Mouse (Mus musculus): ENCODE measurements around the gene Scd3. TPM values are rescaled to one million over a fixed set of nuclear protein-coding genes. Genes with fewer than 3 reads are reported as not detected.

Scd3 gene
- polyA plus RNA-seq, 1 experiment = not detected

DNA sequence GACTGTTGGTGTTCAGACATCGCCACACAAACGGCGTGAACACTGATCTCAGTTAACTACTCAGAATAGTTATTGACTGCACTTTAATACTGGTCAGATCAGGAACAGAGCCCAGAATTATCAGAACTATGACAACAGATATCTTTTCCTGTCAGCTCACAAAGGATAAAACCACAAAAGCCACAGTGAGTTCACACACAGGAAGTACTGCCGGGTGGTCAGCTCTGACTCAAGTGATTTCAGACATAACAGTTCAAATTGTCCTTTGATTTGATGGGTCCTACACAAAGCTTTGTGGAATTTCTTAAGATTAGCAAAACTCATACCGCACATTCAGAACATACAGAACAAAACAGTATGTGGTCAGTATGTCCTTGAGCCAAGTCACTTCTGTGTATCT is 22.7 kb downstream of the Scd3 start:
- 86% methylated on average over 5 of the region's 5 CpGs for WGBS
- Histone ChIP-seq H3K4me3 (ENCODE audit: insufficient read depth, low read depth, low read length) (no peak overlapping the region), H3K4me1 (ENCODE audit: control insufficient read depth, insufficient read depth, low read length) (no peaks in the 10 kb centered on the region), H3K27ac (ENCODE audit: insufficient read depth, low read depth, low read length) (no peak overlapping the region)
- TF ChIP-seq POLR2A (IDR thresholded peaks at IDR 0.05; ENCODE audit: insufficient read depth, low read depth, low read length) (no peak), CTCF (IDR thresholded peaks at IDR 0.05; ENCODE audit: insufficient read depth, low read depth, low read length) (no peak)

DNA sequence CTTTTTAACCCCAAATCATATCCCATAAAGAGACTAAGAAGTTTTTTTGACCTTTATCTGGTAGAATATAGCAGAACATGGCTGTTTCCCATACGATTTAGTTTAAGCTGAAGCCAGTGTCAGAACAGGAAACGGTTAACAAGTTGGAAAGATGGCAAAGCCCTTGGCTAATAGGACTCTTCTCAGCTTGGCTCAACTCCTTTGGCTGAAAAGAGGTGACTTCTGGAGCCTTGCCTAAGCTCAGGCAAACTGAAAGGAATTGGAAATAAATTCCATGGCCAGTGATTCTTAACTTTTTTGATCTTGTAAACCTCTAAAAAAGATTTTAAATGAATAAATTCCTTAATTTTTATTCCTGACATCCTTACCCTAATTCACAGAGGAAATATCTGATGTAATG is 26.7 kb downstream of the Scd3 start:
- TF ChIP-seq CTCF (IDR thresholded peaks at IDR 0.05; ENCODE audit: insufficient read depth, low read depth, low read length) = no peak
- no peak for TF ChIP-seq POLR2A (IDR thresholded peaks at IDR 0.05; ENCODE audit: insufficient read depth, low read depth, low read length)
- H3K4me3 ChIP-seq (ENCODE audit: insufficient read depth, low read depth, low read length) = no peak overlapping the region
- H3K27ac ChIP-seq (ENCODE audit: insufficient read depth, low read depth, low read length) = no peak overlapping the region
- WGBS = 51% methylated on average over 2 of the region's 2 CpGs
- H3K4me1 ChIP-seq (ENCODE audit: control insufficient read depth, insufficient read depth, low read length) = no peaks in the 10 kb centered on the region

DNA sequence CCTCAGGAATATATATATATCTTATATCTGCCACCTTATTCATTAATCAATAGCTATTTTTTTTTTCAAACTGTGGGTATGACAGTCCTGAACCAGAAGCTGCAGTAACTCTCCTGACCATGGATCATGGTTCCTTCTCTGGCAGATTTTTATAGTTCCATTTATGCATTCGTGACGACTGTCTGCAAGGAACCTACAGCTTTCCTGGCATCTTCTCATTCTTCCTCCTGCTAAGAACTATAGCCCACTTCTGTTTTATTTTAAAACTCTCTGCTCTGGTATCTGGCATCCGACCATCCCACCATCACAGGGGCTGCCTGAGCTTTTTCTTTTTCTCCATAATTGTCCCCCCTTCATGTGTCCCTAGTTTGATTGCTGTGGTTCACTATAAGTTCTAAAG is 27.1 kb downstream of the Scd3 start:
- TF ChIP-seq CTCF (IDR thresholded peaks at IDR 0.05; ENCODE audit: insufficient read depth, low read depth, low read length) (no peak), POLR2A (IDR thresholded peaks at IDR 0.05; ENCODE audit: insufficient read depth, low read depth, low read length) (no peak)
- no peak overlapping the region for H3K27ac ChIP-seq (ENCODE audit: insufficient read depth, low read depth, low read length)
- H3K4me3 ChIP-seq (ENCODE audit: insufficient read depth, low read depth, low read length) = no peak overlapping the region
- WGBS = 76% methylated on average over 3 of the region's 3 CpGs
- H3K4me1 ChIP-seq (ENCODE audit: control insufficient read depth, insufficient read depth, low read length) = no peaks in the 10 kb centered on the region

DNA sequence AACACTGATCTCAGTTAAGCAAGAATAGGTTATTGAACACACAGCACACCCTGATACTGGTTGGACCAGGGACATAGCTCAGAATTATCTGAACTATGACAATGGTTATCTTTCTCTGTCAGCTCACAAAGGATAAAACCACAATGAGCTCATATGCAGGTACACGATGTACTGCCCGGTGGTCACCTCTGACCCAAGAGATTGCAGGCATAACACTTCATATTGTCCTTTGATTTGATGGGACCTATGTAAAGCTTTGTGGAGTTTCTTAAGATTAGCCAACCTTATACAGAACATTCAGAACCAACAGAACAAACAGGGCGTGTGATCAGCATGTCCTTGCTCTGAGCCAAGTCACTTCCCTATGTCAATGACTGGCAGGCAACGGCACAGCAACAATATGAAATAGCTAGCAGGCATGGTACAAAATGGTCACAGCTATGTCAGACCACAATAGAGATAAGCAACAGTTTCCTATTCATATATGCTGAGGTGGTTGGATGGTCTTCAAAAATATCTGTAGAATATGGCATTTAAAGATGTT is 28.6 kb downstream of the Scd3 start:
- Histone ChIP-seq H3K4me1 (ENCODE audit: control insufficient read depth, insufficient read depth, low read length) (no peaks in the 10 kb centered on the region), H3K27ac (ENCODE audit: insufficient read depth, low read depth, low read length) (no peak overlapping the region), H3K4me3 (ENCODE audit: insufficient read depth, low read depth, low read length) (no peak overlapping the region)
- TF ChIP-seq CTCF (IDR thresholded peaks at IDR 0.05; ENCODE audit: insufficient read depth, low read depth, low read length) (no peak), POLR2A (IDR thresholded peaks at IDR 0.05; ENCODE audit: insufficient read depth, low read depth, low read length) (no peak)
- WGBS = 89% methylated on average over 4 of the region's 4 CpGs

DNA sequence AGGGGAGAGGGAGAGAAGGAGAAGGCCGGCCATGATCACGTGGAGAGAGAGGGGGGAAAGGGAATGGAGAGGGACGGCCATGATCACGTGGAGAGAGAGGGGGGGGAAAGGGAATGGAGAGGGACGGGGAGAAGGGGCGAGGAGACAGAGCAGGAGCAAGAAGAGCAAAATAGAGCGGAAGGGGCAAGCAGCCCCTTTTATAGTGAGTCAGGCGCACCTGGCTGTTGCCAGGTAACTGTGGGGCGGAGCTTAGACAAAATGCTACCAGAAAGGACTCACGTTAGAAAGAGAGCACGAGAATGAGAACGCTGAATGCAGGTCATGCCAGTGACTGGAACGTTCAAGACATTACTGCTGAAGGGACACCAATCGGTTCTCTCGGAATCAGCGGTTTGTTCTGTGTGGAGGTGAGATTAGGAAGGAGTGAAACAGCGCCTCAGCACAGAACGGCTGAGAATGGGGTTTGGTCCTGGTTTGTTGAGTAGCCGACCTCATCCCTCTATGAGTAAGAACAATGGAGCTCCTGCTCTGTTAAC is 34.5 kb downstream of the Scd3 start:
- H3K4me3 ChIP-seq (ENCODE audit: insufficient read depth, low read depth, low read length) = peak overlapping the region; percentile 35
- peaks cover 7% of the 10 kb centered on the region for H3K4me1 ChIP-seq (ENCODE audit: control insufficient read depth, insufficient read depth, low read length)
- no peak overlapping the region for H3K27ac ChIP-seq (ENCODE audit: insufficient read depth, low read depth, low read length)
- TF ChIP-seq POLR2A (IDR thresholded peaks at IDR 0.05; ENCODE audit: insufficient read depth, low read depth, low read length) (no peak), CTCF (IDR thresholded peaks at IDR 0.05; ENCODE audit: insufficient read depth, low read depth, low read length) (no peak)
- WGBS = 13% methylated on average over 19 of the region's 19 CpGs

DNA sequence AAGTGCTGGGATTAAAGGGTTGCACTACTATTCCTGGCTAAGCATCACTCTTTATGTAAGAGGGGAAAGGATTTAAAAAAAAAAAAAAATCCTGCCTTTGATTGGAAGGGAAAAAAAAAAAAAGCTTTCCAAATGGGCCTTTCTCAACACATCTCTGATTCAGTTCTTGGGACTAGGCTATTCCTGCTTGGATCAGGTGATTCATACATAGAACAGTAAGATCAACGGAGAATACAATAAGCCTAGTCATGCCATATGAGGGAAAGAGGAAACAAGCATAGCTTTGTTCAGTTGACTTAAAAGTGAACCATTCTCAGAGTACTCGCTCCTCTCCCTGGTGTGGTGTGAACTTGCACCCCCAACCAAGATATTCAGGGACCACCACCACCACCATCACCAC is 35.8 kb downstream of the Scd3 start:
- 58% methylated on average over 2 of the region's 2 CpGs for WGBS

DNA sequence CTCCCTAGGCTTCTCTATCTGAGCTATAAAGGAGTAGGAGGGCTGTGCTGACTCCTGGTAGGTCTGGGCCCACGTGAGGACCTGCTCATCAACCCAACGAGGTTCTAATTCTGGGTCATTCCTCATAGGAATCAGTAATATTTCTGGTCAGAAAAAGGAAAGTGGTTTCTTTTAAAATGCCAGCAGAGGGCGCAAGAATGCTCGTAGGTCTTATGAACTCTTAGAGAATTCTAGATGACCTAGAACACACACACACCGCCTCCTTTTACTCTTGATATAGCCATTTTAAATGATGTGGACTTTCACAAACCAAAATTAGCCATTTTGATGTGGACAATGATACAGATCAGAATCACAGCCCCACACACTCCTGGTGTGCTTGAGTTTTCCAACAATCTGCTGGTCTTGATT is 42.7 kb downstream of the Scd3 start:
- TF ChIP-seq POLR2A (IDR thresholded peaks at IDR 0.05; ENCODE audit: insufficient read depth, low read depth, low read length) = no peak
- Histone ChIP-seq H3K4me3 (ENCODE audit: insufficient read depth, low read depth, low read length) (no peak overlapping the region), H3K4me1 (ENCODE audit: control insufficient read depth, insufficient read depth, low read length) (peaks cover 19% of the 10 kb centered on the region), H3K27ac (ENCODE audit: insufficient read depth, low read depth, low read length) (no peak overlapping the region)
- under 1% methylated on average over 5 of the region's 5 CpGs for WGBS

More for the DNA sequence above, 35.8 kb downstream of the Scd3 start:
- Histone ChIP-seq H3K4me1 (ENCODE audit: control insufficient read depth, insufficient read depth, low read length) (peaks cover 7% of the 10 kb centered on the region), H3K27ac (ENCODE audit: insufficient read depth, low read depth, low read length) (no peak overlapping the region), H3K4me3 (ENCODE audit: insufficient read depth, low read depth, low read length) (no peak overlapping the region)
- TF ChIP-seq POLR2A (IDR thresholded peaks at IDR 0.05; ENCODE audit: insufficient read depth, low read depth, low read length) = no peak
- no peak for TF ChIP-seq CTCF (IDR thresholded peaks at IDR 0.05; ENCODE audit: insufficient read depth, low read depth, low read length)

DNA sequence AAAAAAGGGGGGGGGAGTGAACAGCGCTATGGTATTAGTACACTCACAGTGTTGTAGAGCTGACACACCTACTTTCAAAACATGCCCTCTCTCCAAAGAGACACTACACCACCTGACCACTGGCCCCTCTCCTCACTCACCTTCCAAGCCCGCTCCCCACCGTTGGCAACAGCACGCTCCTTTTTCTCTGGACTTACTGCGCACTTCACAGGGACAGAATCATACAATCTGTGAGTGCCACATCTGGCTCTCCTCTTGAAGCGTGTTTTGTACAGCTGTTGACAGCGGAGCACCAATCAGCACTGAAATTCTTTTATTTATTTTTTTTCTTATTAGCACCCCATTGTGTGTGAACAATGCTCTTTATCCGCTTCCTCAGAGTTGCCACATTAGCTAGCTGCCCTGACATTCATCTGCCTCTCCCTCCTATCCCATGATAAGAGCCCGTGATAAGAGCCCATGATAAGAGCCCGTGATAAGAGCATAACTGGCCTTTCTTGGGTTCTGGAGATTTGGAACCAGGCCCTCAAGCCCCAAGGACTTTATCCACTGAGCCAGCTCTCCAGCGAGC is 43.4 kb downstream of the Scd3 start:
- 51% methylated on average over 11 of the region's 11 CpGs for WGBS
- H3K4me3 ChIP-seq (ENCODE audit: insufficient read depth, low read depth, low read length) = no peak overlapping the region

DNA sequence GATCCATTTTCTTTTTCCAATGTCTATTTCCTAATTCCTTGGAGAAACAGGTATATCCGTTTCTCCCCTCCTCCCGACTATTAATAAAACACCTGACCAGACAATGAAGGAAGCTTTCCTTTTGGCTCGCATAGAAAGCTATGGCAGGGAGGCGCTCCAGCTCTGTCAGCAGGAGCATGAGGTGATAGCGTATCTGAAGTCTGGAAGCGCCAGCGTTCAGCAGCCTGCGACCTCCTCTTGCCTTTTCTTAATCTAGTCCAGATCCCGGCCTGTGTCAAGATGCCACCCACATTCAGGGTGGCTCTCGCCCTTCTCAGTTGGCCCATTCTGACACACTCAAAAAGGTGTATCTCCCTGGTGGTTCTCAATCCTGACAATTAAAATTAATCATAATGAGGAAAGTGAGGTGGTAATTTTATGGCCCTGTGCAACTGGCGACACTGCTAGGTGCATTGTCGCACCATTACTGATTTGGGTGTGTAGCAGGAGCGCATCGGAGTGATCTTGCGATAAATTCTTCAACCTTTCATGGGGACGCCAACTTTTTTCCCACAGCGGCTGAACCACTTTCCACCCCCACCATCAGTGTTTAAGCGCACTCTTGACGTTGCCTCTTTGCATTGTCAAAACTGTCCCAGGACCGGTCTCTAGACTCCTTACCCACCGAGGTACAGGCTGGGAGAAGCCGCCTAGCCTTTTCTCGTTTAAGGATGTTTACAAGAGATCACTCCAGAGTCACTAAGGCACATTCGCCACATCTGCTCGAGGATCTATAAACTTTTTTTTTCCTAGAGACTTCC is 44.4 kb downstream of the Scd3 start:
- peak overlapping the region; percentile 89 for H3K27ac ChIP-seq (ENCODE audit: insufficient read depth, low read depth, low read length)
- TF ChIP-seq CTCF (IDR thresholded peaks at IDR 0.05; ENCODE audit: insufficient read depth, low read depth, low read length) (no peak), POLR2A (IDR thresholded peaks at IDR 0.05; ENCODE audit: insufficient read depth, low read depth, low read length) (no peak)
- H3K4me3 ChIP-seq (ENCODE audit: insufficient read depth, low read depth, low read length) = peak overlapping the region; percentile 36
- H3K4me1 ChIP-seq (ENCODE audit: control insufficient read depth, insufficient read depth, low read length) = peaks cover 19% of the 10 kb centered on the region
- WGBS = 5% methylated on average over 25 of the region's 25 CpGs

More for the DNA sequence above, 43.4 kb downstream of the Scd3 start:
- TF ChIP-seq POLR2A (IDR thresholded peaks at IDR 0.05; ENCODE audit: insufficient read depth, low read depth, low read length) = no peak
- no peak for TF ChIP-seq CTCF (IDR thresholded peaks at IDR 0.05; ENCODE audit: insufficient read depth, low read depth, low read length)
- Histone ChIP-seq H3K4me1 (ENCODE audit: control insufficient read depth, insufficient read depth, low read length) (peaks cover 19% of the 10 kb centered on the region), H3K27ac (ENCODE audit: insufficient read depth, low read depth, low read length) (peak overlapping the region; percentile 49)

Measured in olfactory bulb, adult 2 months (tissue).